Mouse (Mus musculus): ENCODE measurements around the gene Cdc27.
"Not testable (repeated sequence)": the region's sequence is repeated elsewhere in the genome, so short reads cannot be mapped to it uniquely, and the experiment has no call there.

The Cdc27 gene

DNA sequence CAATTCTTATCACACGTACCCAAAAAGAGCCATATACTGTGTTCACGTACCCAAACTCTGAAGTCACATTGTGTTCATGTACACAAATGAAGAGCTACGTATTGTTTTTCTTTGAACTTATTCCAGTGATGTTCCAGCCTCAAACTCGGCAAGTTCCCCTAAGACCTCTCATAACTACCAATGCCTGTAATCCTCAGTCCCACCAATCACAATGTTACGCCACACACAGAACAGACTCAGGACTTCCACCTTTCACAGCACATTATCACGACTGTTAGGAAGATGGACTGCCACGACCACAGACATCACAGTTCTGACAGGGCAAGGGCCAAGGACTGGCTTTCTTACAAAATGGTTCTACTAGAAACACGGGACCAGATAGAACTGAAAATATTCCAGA is 20.1 kb upstream of the Cdc27 start:
- DNase-seq = not testable (repeated sequence)

DNA sequence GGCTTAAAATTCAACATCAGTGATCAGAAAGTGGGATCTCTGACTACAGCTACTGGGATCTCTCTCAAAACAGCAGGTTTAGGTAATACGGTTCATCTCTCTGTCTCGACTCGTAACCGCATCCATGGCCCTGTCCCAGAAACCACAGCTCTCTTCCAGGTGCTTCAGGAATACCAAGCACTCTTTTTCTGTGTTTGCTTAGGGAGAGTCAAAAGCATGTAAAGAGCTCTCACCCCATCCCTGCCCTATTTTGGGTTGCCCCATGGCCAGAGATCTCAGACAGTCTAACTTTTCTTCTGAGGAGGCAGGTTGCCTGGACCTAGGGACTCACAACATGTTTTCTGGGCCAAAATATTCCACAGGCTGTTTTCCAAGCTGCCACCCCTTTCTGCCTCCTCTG is 17.9 kb upstream of the Cdc27 start:
- no peak for DNase-seq

DNA sequence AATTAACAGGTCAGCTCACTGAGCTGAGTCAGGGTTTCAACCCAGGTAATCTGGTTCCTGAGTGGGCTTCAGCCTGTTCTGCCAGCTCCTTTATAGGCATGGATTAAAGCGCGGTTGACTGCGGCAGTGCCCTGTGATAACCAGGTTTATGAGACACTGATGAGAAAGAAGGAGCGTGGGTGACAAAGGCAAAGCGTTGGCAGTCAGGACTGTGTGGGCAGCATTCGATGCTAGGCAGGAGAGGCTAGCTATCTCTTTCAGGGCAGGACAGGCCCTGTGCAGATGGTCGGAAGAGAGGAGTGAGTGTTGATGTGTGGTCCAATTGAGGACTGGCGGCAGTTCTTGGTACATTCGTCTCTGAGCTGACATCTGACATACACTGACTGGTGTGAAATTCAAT is 17.3 kb upstream of the Cdc27 start:
- DNase-seq = no peak

DNA sequence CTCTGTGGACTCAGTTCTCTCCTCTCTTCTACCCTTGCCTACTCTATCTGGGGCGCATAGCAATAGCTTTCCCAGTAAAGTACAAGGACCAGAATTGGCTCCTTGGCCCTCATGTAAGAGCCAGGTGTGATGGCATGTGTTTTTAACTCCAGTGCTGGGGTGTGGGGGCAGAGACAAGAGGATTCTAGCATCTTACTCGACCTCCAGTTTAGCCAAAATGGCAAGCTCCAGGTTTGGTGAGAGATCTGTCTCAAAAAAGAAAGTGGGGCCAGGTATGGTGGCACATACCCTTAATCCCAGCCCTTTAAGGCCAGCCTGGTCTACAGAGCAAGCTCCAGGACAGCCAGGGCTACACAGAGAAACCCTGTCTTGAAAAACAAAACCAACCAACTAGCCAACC is 16.4 kb upstream of the Cdc27 start:
- no peak for DNase-seq

DNA sequence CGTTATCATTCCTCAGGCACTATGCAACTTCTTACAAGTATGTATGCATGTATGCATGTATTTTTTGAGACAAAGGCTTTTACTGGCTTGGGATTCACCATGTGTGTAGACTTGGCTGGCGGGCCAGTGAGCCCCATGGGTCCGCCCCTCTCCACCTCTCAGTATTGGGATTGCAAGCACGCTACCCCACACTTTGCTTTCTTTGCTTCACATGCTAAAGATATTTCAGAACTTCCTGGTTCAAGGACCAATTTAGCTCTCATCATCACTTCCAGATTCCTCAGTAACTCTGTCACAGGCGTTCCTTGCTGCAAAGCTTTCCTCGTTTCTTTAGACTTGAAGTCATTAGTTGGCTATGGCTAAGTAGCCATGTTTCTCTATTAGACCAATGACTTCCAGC is 15.7 kb upstream of the Cdc27 start:
- DNase-seq = no peak

GRCm38 (mm10) chr11:104565172-104565571 is 14.8 kb upstream of the Cdc27 start:
- DNase-seq = no peak

DNA sequence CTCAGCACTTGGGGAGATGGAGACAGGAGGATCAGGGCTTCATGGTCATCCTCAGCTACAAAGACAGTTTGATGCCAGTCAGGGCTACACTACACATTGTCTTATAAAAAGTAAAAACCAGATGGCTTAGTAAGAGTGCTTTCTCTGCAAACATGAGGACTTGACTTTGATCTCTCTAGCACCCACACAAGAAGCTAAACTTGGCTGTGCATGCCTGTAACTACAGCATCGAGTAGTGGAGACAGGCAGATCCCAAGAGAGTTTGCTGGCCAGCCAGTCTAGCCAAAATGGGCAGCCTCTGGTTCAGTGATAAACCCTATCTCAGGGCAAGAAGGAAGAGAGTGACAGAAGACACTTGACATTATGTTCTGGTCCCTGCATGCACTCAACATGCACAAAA is 13.1 kb upstream of the Cdc27 start:
- no peak for DNase-seq

GRCm38 (mm10) chr11:104560971-104561370 is 10.6 kb upstream of the Cdc27 start:
- DNase-seq = no peak

DNA sequence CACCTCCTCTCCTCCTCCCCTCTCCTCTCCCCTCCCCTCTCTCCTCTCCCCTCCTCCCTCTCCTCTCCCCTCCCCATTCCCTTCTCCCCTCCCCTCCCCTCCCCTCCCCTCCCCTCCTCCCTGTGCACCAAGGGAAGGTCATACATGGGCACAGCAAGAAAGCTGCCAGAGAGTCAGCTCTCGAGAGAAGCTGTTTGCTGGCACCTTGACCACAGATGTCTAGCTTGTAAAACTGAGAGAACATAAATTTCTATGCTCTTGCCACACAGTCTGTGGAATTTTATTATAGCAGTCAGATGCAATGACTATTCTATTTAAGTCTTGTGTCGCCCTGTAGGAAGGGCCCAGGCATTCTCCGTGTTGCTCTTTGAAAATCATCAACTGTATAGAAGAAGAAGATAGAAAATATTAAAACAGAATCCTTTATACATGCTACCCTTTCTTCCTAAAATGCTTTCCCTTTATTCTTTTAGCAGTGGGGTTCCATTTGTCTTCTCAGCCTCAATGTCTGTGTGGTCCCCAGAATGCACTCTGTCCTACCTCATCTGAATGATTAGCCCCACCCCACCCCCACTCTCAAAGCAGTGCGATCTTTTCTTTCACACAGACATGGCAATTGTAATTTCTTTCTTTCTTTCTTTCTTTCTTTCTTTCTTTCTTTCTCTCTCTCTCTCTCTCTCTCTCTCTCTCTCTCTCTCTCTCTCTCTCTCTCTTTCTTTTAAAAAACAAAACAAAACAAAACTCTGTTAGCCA is 8.4 kb upstream of the Cdc27 start:
- no peak for DNase-seq

DNA sequence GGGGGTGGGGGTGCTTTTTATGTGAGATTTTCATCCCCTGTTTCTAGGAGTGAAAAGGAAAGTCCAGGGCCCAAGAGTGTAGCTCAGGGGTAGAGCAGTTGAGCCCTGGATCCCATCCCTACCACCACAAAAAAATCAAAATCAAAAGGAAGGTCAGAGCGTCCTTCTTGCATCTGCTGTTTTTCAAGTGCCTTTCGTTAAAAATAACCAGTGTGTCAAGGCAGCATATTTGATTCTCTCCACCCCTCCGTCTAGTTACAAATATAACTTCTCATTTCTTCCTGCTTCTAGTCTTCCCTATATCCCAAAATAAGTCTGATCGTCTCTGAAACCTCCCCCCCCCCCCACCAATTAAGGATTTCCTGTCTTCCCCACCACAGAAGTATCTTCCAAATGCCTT is 7.6 kb upstream of the Cdc27 start:
- DNase-seq = no peak

GRCm38 (mm10) chr11:104549438-104550405 is 698 bp downstream of the Cdc27 start:
- DNase-seq = peak; percentile 21

DNA sequence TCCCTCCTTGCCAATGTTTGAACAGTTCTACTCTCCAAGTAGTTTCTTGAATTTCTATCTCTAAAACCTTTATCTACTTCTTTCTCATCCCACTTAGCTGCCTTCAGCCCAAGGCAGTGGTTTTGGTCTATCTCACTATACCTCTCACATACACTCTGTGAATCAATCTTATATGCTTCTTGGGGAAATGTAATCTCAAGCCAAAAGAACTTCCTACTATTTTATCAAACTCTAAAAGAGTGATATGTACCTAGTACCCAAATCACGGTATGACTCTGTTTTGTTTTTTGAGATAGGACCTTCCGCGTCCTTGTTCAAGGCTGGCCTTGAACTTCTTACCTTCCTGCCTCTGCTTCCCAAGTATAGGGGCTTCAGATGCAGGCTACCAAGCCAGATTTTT is 2.9 kb downstream of the Cdc27 start:
- no peak for DNase-seq

GRCm38 (mm10) chr11:104544507-104544906 is 5.9 kb downstream of the Cdc27 start:
- no peak for DNase-seq

DNA sequence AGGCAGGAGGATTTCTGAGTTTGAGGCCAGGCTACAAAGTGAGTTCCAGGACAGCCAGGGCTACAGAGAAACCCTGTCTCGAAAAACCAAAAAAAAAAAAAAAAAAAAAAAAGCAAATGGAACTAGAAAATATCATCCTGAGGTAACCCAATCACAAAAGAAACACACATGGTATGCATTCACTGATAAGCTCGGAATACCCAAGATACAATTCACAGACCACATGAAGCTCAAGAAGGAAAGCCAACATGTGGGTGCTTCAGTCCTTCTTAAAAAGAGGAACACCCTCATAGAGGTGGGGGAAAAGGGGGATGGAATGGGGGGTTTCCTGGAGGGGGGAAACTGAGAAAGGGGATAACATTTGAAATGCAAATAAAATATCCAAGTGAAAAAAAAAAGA is 7.1 kb downstream of the Cdc27 start:
- not testable (repeated sequence) for DNase-seq

GRCm38 (mm10) chr11:104539811-104540210 is 10.6 kb downstream of the Cdc27 start:
- DNase-seq = peak; percentile 7

- no peak for DNase-seq
Observed at GRCm38 (mm10) chr11:104537945-104538555, 12.4 kb downstream of the Cdc27 start.

GRCm38 (mm10) chr11:104536843-104537242 is 13.6 kb downstream of the Cdc27 start:
- no peak for DNase-seq

DNA sequence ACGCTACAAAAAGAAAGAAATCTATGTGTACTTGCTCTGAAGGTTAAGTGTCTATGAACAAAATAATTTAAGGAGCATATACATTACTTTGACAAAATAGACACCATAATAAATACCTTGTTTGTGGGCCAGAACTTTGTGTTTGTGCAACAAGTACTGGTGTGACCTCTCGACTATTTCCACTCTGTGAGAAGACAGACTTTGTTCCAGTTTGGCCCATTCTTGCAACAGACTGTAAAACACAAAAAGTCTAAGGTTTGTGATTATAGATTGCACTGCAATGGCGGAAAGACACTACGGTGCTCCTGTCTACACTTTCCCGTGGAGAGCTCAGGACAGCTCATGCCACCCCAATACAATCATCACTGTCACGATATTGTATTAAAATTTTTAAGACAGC is 24.5 kb downstream of the Cdc27 start:
- no peak for DNase-seq

DNA sequence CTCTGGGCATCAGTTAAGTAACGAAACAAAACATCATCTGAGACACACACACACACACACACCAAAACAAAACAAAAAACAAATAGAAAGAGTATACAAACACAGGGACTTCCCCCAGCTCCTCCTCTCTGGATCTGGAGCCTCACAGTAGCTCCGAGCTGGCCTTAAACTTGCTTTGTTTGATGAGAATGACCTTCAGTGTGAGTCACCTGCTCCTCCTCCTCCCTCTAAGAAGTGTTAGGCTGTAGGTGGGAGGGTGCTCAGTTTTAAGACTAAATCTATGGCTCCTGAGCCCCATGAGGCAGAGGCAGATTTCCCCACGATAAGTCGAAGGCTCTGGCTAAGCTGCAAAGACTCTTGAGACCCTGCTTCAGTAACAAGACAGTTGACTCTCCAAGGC is 38.0 kb downstream of the Cdc27 start:
- no peak for DNase-seq

DNA sequence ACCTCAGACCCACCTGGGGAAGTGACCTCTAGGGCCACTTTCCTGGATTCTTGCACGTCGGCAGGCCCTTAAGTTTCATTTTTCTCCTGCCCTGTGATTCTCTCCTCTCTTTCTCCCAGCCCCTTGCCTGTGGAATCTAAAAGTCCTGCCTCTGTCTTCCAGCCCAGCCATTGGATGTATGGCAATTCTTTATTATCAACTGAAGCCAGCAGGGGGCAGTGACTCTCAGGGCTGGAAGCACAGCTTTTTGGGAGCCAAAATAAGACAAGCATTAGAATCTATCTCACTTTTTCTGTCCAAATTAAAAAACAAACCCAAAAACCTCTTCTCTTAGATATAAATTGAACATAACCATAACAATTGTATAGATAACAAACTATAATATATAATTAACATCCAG is 39.8 kb downstream of the Cdc27 start:
- DNase-seq = no peak

GRCm38 (mm10) chr11:104508455-104508854 is 42.0 kb downstream of the Cdc27 start:
- DNase-seq = no peak

GRCm38 (mm10) chr11:104488292-104488691 is 62.1 kb downstream of the Cdc27 start:
- DNase-seq = no peak

DNA sequence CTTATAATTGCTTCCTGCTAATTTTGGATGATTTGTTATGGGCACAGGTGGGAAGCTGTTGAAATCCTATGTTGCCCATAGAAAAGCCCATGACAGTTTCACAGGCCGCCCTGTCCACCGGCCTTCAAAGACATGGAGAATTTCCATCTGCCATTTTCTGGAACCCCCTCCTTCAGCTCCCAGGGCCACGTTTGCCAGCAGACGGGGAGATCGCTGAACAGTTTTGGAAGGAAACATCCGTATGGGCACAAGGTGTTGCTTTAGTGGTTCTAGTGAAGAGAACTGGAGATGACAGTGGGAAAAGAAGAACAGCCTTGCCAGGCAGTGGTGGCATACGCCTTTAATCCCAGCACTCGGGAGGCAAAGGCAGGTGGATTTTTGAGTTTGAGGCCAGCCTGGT is 68.4 kb downstream of the Cdc27 start:
- DNase-seq = no peak

DNA sequence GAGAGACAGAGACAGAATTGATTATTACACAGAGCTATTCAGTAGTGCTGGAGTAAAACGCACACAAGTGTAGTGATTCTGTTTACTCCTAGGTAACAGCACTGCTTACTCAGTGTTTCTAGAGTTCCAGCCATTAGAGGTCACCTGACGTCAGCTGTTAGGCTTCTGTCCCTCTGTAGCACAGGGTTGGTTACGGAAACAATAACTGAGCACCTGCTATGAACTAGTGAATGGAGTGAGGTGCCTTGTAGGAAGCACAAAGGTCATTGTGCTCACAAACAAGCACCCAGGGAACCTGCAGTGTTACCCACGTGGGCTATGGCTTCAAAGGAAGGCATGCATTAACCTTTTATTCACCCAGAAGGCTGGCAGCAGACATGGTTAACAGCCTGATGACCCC is 70.9 kb downstream of the Cdc27 start:
- DNase-seq = no peak

All from kidney, adult 11 months (tissue).